Comparison of ENCODE assay signal across 11 mouse cellular contexts in genomic region chr10:65845096-65845624, GRCm38 (mm10).
DNase-seq lines count a peak whose midpoint lies in the region; ATAC-seq lines count a peak whose summit lies in the region.
"Had no signal": no experiment of that assay in that cellular context is flagged by ENCODE, and none has a peak within 500 bp of the region (broad histone marks: within the 10 kb centered on the region; RNA-seq: fewer than 3 reads in every experiment).

No protein-coding gene starts in this region.

- H3K9me3 ChIP-seq in forebrain, embryonic 14.5 days (replicated peaks; ENCODE audit: control insufficient read depth, low read length): no peaks in the 10 kb centered on the region
- no peaks in the 10 kb centered on the region for H3K9me3 ChIP-seq in forebrain, embryonic 13.5 days (replicated peaks)
- H3K9me3 ChIP-seq in midbrain, embryonic 14.5 days (ENCODE audit: control insufficient read depth, low read length): no peaks in the 10 kb centered on the region
- H3K9me3 ChIP-seq in midbrain, embryonic 16.5 days (replicated peaks; ENCODE audit: control insufficient read depth, low read length, poor library complexity, severe bottlenecking): no peaks in the 10 kb centered on the region
- no peaks in the 10 kb centered on the region for H3K9me3 ChIP-seq in heart, embryonic 11.5 days (replicated peaks; ENCODE audit: control insufficient read depth, low read length)
- H3K9me3 ChIP-seq: hindbrain, embryonic 12.5 days; liver, embryonic 13.5 days had no signal

- no peak overlapping the region for H3K27ac ChIP-seq in forebrain, embryonic 14.5 days (ENCODE audit: low read depth, low read length)
- no peak overlapping the region for H3K27ac ChIP-seq in forebrain, embryonic 13.5 days
- H3K27ac ChIP-seq in midbrain, embryonic 14.5 days (replicated peaks; ENCODE audit: low read depth, low read length): no peak overlapping the region
- H3K27ac ChIP-seq in midbrain, embryonic 16.5 days (ENCODE audit: low read length): no peak overlapping the region
- no peak overlapping the region for H3K27ac ChIP-seq in heart, embryonic 11.5 days (ENCODE audit: low read depth, low read length)
- H3K27ac ChIP-seq: hindbrain, embryonic 12.5 days; liver, embryonic 13.5 days had no signal

- H3K27me3 ChIP-seq in forebrain, embryonic 14.5 days (replicated peaks; ENCODE audit: control insufficient read depth, insufficient read depth, low read length): no peaks in the 10 kb centered on the region
- H3K27me3 ChIP-seq in forebrain, embryonic 13.5 days: no peaks in the 10 kb centered on the region
- no peaks in the 10 kb centered on the region for H3K27me3 ChIP-seq in midbrain, embryonic 14.5 days (ENCODE audit: control insufficient read depth, insufficient read depth, low read length)
- H3K27me3 ChIP-seq in midbrain, embryonic 16.5 days (ENCODE audit: control insufficient read depth, insufficient read depth, low read depth, low read length): no peaks in the 10 kb centered on the region
- no peaks in the 10 kb centered on the region for H3K27me3 ChIP-seq in heart, embryonic 11.5 days (ENCODE audit: control insufficient read depth, insufficient read depth, low read length)
- H3K27me3 ChIP-seq: hindbrain, embryonic 12.5 days; liver, embryonic 13.5 days had no signal

- H3K9ac ChIP-seq in forebrain, embryonic 14.5 days (ENCODE audit: low read length): no peak overlapping the region
- H3K9ac ChIP-seq in forebrain, embryonic 13.5 days: no peak overlapping the region
- no peak overlapping the region for H3K9ac ChIP-seq in midbrain, embryonic 14.5 days (replicated peaks; ENCODE audit: low read length)
- H3K9ac ChIP-seq in midbrain, embryonic 16.5 days (ENCODE audit: low read depth, low read length): no peak overlapping the region
- H3K9ac ChIP-seq in heart, embryonic 11.5 days (ENCODE audit: low read depth, low read length): no peak overlapping the region
- H3K9ac ChIP-seq: hindbrain, embryonic 12.5 days; liver, embryonic 13.5 days had no signal

- no peak overlapping the region for H3K4me3 ChIP-seq in forebrain, embryonic 14.5 days (ENCODE audit: low read depth, low read length)
- no peak overlapping the region for H3K4me3 ChIP-seq in forebrain, embryonic 13.5 days
- no peak overlapping the region for H3K4me3 ChIP-seq in midbrain, embryonic 14.5 days (replicated peaks; ENCODE audit: low read depth, low read length)
- no peak overlapping the region for H3K4me3 ChIP-seq in midbrain, embryonic 16.5 days (ENCODE audit: low read depth, low read length)
- H3K4me3 ChIP-seq in heart, embryonic 11.5 days (ENCODE audit: low read depth, low read length): no peak overlapping the region
- H3K4me3 ChIP-seq: hindbrain, embryonic 12.5 days; liver, embryonic 13.5 days had no signal

- H3K36me3 ChIP-seq in forebrain, embryonic 14.5 days (ENCODE audit: control insufficient read depth, insufficient read depth, low read length): no peaks in the 10 kb centered on the region
- no peaks in the 10 kb centered on the region for H3K36me3 ChIP-seq in forebrain, embryonic 13.5 days (ENCODE audit: poor library complexity, severe bottlenecking)
- no peaks in the 10 kb centered on the region for H3K36me3 ChIP-seq in midbrain, embryonic 14.5 days (ENCODE audit: control insufficient read depth, insufficient read depth, low read length)
- no peaks in the 10 kb centered on the region for H3K36me3 ChIP-seq in midbrain, embryonic 16.5 days (ENCODE audit: control insufficient read depth, insufficient read depth, low read length)
- no peaks in the 10 kb centered on the region for H3K36me3 ChIP-seq in heart, embryonic 11.5 days (ENCODE audit: control insufficient read depth, insufficient read depth, low read length)
- H3K36me3 ChIP-seq: hindbrain, embryonic 12.5 days; liver, embryonic 13.5 days had no signal

- no peak for ATAC-seq in forebrain, embryonic 14.5 days
- ATAC-seq in forebrain, embryonic 13.5 days: no peak
- no peak for ATAC-seq in midbrain, embryonic 14.5 days (ENCODE audit: low FRiP score, low TSS enrichment)
- ATAC-seq in midbrain, embryonic 16.5 days: no peak
- no peak for ATAC-seq in heart, embryonic 11.5 days (replicated peaks; ENCODE audit: insufficient number of reproducible peaks, low FRiP score, low TSS enrichment)

- WGBS in forebrain, embryonic 14.5 days: 52% methylated on average over 4 of the region's 4 CpGs
- 65% methylated on average over 4 of the region's 4 CpGs for WGBS in forebrain, embryonic 13.5 days
- WGBS in midbrain, embryonic 14.5 days: 83% methylated on average over 4 of the region's 4 CpGs
- WGBS in midbrain, embryonic 16.5 days: 74% methylated on average over 4 of the region's 4 CpGs
- WGBS in heart, embryonic 11.5 days (ENCODE audit: insufficient replicate concordance): 70% methylated on average over 4 of the region's 4 CpGs

- no peaks in the 10 kb centered on the region for H3K4me1 ChIP-seq in forebrain, embryonic 14.5 days (ENCODE audit: control insufficient read depth, insufficient read depth, low read length)
- H3K4me1 ChIP-seq in forebrain, embryonic 13.5 days: no peaks in the 10 kb centered on the region
- H3K4me1 ChIP-seq in midbrain, embryonic 14.5 days (ENCODE audit: control insufficient read depth, insufficient read depth, low read length): no peaks in the 10 kb centered on the region
- H3K4me1 ChIP-seq in midbrain, embryonic 16.5 days (ENCODE audit: control insufficient read depth, insufficient read depth, low read length): no peaks in the 10 kb centered on the region
- H3K4me1 ChIP-seq in heart, embryonic 11.5 days (ENCODE audit: control insufficient read depth, insufficient read depth, low read length): no peaks in the 10 kb centered on the region
- H3K4me1 ChIP-seq: hindbrain, embryonic 12.5 days; liver, embryonic 13.5 days had no signal

- no peak overlapping the region for H3K4me2 ChIP-seq in forebrain, embryonic 14.5 days (ENCODE audit: low read length)
- no peak overlapping the region for H3K4me2 ChIP-seq in forebrain, embryonic 13.5 days
- H3K4me2 ChIP-seq in midbrain, embryonic 14.5 days (ENCODE audit: low read length): no peak overlapping the region
- H3K4me2 ChIP-seq in midbrain, embryonic 16.5 days (ENCODE audit: low read length): no peak overlapping the region
- H3K4me2 ChIP-seq in heart, embryonic 11.5 days: no peak overlapping the region
- H3K4me2 ChIP-seq: hindbrain, embryonic 12.5 days; liver, embryonic 13.5 days had no signal

- DNase-seq in forebrain, embryonic 14.5 days (ENCODE audit: low spot score): peak; percentile 35
- DNase-seq in midbrain, embryonic 14.5 days: peak; percentile 7
- peak; percentile 93 for DNase-seq in cerebellum, adult 9-10 months
- DNase-seq in kidney, postnatal 36 days: peak; percentile 11 to 54
- DNase-seq in MN1 (ENCODE audit: low spot score): no peak
- DNase-seq: liver, embryonic 13.5 days; right cerebral cortex, postnatal 25 days had no signal
